Mouse (Mus musculus): ENCODE data around the gene Clta. TPM values are rescaled to one million over a fixed set of nuclear protein-coding genes. Genes with fewer than 3 reads are reported as not detected.
"Not testable (repeated sequence)": the region's sequence is repeated elsewhere in the genome, so short reads cannot be mapped to it uniquely, and the experiment has no call there.

The Clta gene
- polyA plus RNA-seq, 1 experiment from 2014 or later = 215 TPM

- DNase-seq (ENCODE audit: low spot score) = no peak
- 89% methylated on average over 6 of the region's 6 CpGs for WGBS
These were observed 21.3 kb downstream of the Clta start for GRCm38 (mm10) chr4:44025570-44025969.

GRCm38 (mm10) chr4:44028303-44029135, 24.3 kb downstream of the Clta start:
- H3K9ac ChIP-seq (ENCODE audit: low read depth, low read length) = no peak overlapping the region
- peaks cover 68% of the 10 kb centered on the region for H3K36me3 ChIP-seq (ENCODE audit: control insufficient read depth, insufficient read depth, low read length)
- H3K4me1 ChIP-seq (replicated peaks; ENCODE audit: control insufficient read depth, insufficient read depth, low read length) = 0 out of 2 replicates have a peak, but pooled peaks cover 12% of the 10 kb centered on the region
- no peak overlapping the region for H3K4me2 ChIP-seq
- H3K27ac ChIP-seq (ENCODE audit: low read depth, low read length) = peak overlapping the region; percentile 11; the same call in 1 of the 2 replicates
- no peaks in the 10 kb centered on the region for H3K27me3 ChIP-seq (replicated peaks; ENCODE audit: control insufficient read depth, insufficient read depth, low read length)
- no peak overlapping the region for H3K4me3 ChIP-seq (ENCODE audit: low read depth, low read length)
- H3K9me3 ChIP-seq (ENCODE audit: control insufficient read depth, low read length) = no peaks in the 10 kb centered on the region
- DNase-seq (ENCODE audit: low spot score) = no peak
- ATAC-seq (replicated peaks; ENCODE audit: low FRiP score) = no peak
- WGBS = 73% methylated on average over 16 of the region's 16 CpGs

More at GRCm38 (mm10) chr4:44025570-44025969, 21.3 kb downstream of the Clta start:
- no peak overlapping the region for H3K4me3 ChIP-seq (ENCODE audit: low read depth, low read length)
- H3K9ac ChIP-seq (ENCODE audit: low read depth, low read length) = no peak overlapping the region
- ATAC-seq (replicated peaks; ENCODE audit: low FRiP score) = no peak
- no peak overlapping the region for H3K4me2 ChIP-seq
- no peaks in the 10 kb centered on the region for H3K27me3 ChIP-seq (replicated peaks; ENCODE audit: control insufficient read depth, insufficient read depth, low read length)
- H3K4me1 ChIP-seq (replicated peaks; ENCODE audit: control insufficient read depth, insufficient read depth, low read length) = 0 out of 2 replicates have a peak, but pooled peaks cover 12% of the 10 kb centered on the region
- peaks cover 76% of the 10 kb centered on the region for H3K36me3 ChIP-seq (ENCODE audit: control insufficient read depth, insufficient read depth, low read length)
- H3K9me3 ChIP-seq (ENCODE audit: control insufficient read depth, low read length) = no peaks in the 10 kb centered on the region
- H3K27ac ChIP-seq (ENCODE audit: low read depth, low read length) = no peak overlapping the region

GRCm38 (mm10) chr4:44029661-44030066, 25.4 kb downstream of the Clta start:
- no peak for ATAC-seq (replicated peaks; ENCODE audit: low FRiP score)
- H3K36me3 ChIP-seq (ENCODE audit: control insufficient read depth, insufficient read depth, low read length) = peaks cover 56% of the 10 kb centered on the region
- H3K4me1 ChIP-seq (replicated peaks; ENCODE audit: control insufficient read depth, insufficient read depth, low read length) = 0 out of 2 replicates have a peak, but pooled peaks cover 12% of the 10 kb centered on the region
- H3K27ac ChIP-seq (ENCODE audit: low read depth, low read length) = no peak overlapping the region
- no peaks in the 10 kb centered on the region for H3K9me3 ChIP-seq (ENCODE audit: control insufficient read depth, low read length)
- H3K27me3 ChIP-seq (replicated peaks; ENCODE audit: control insufficient read depth, insufficient read depth, low read length) = no peaks in the 10 kb centered on the region
- WGBS = 91% methylated on average over 15 of the region's 15 CpGs
- no peak overlapping the region for H3K9ac ChIP-seq (ENCODE audit: low read depth, low read length)
- H3K4me3 ChIP-seq (ENCODE audit: low read depth, low read length) = no peak overlapping the region
- no peak for DNase-seq (ENCODE audit: low spot score)
- H3K4me2 ChIP-seq = no peak overlapping the region

- Histone ChIP-seq H3K4me2 (no peak overlapping the region), H3K4me1 (replicated peaks; ENCODE audit: control insufficient read depth, insufficient read depth, low read length) (0 out of 2 replicates have a peak, but pooled peaks cover 12% of the 10 kb centered on the region), H3K4me3 (ENCODE audit: low read depth, low read length) (no peak overlapping the region), H3K9me3 (ENCODE audit: control insufficient read depth, low read length) (no peaks in the 10 kb centered on the region), H3K9ac (ENCODE audit: low read depth, low read length) (no peak overlapping the region), H3K27me3 (replicated peaks; ENCODE audit: control insufficient read depth, insufficient read depth, low read length) (no peaks in the 10 kb centered on the region), H3K36me3 (ENCODE audit: control insufficient read depth, insufficient read depth, low read length) (peaks cover 41% of the 10 kb centered on the region), H3K27ac (ENCODE audit: low read depth, low read length) (no peak overlapping the region)
- ATAC-seq (replicated peaks; ENCODE audit: low FRiP score) (no peak), DNase-seq (ENCODE audit: low spot score) (no peak)
- 94% methylated on average over 5 of the region's 5 CpGs for WGBS
These were observed 27.3 kb downstream of the Clta start for GRCm38 (mm10) chr4:44031521-44031920.

GRCm38 (mm10) chr4:44036455-44036854, 32.2 kb downstream of the Clta start:
- 83% methylated on average over 5 of the region's 5 CpGs for WGBS
- no peak for DNase-seq (ENCODE audit: low spot score)
- Histone ChIP-seq H3K4me1 (replicated peaks; ENCODE audit: control insufficient read depth, insufficient read depth, low read length) (no peaks in the 10 kb centered on the region), H3K9me3 (ENCODE audit: control insufficient read depth, low read length) (no peaks in the 10 kb centered on the region), H3K9ac (ENCODE audit: low read depth, low read length) (no peak overlapping the region), H3K27ac (ENCODE audit: low read depth, low read length) (no peak overlapping the region), H3K36me3 (ENCODE audit: control insufficient read depth, insufficient read depth, low read length) (peaks cover 39% of the 10 kb centered on the region), H3K27me3 (replicated peaks; ENCODE audit: control insufficient read depth, insufficient read depth, low read length) (no peaks in the 10 kb centered on the region), H3K4me2 (no peak overlapping the region), H3K4me3 (ENCODE audit: low read depth, low read length) (no peak overlapping the region)
- ATAC-seq (replicated peaks; ENCODE audit: low FRiP score) = no peak

- H3K36me3 ChIP-seq (ENCODE audit: control insufficient read depth, insufficient read depth, low read length) = peaks cover 45% of the 10 kb centered on the region
- WGBS = 91% methylated on average over 4 of the region's 4 CpGs
- ATAC-seq (replicated peaks; ENCODE audit: low FRiP score) = no peak
These were observed 36.5 kb downstream of the Clta start for GRCm38 (mm10) chr4:44040802-44041201.

GRCm38 (mm10) chr4:44042429-44042828, 38.2 kb downstream of the Clta start:
- H3K9me3 ChIP-seq (ENCODE audit: control insufficient read depth, low read length) = no peaks in the 10 kb centered on the region
- H3K4me1 ChIP-seq (replicated peaks; ENCODE audit: control insufficient read depth, insufficient read depth, low read length) = no peaks in the 10 kb centered on the region
- no peak for ATAC-seq (replicated peaks; ENCODE audit: low FRiP score)
- 94% methylated on average over 5 of the region's 5 CpGs for WGBS
- H3K36me3 ChIP-seq (ENCODE audit: control insufficient read depth, insufficient read depth, low read length) = peaks cover 40% of the 10 kb centered on the region
- no peak overlapping the region for H3K9ac ChIP-seq (ENCODE audit: low read depth, low read length)
- no peaks in the 10 kb centered on the region for H3K27me3 ChIP-seq (replicated peaks; ENCODE audit: control insufficient read depth, insufficient read depth, low read length)
- no peak overlapping the region for H3K4me3 ChIP-seq (ENCODE audit: low read depth, low read length)
- H3K4me2 ChIP-seq = no peak overlapping the region
- H3K27ac ChIP-seq (ENCODE audit: low read depth, low read length) = no peak overlapping the region
- DNase-seq (ENCODE audit: low spot score) = no peak

More at GRCm38 (mm10) chr4:44040802-44041201, 36.5 kb downstream of the Clta start:
- Histone ChIP-seq H3K4me2 (no peak overlapping the region), H3K4me3 (ENCODE audit: low read depth, low read length) (no peak overlapping the region), H3K9me3 (ENCODE audit: control insufficient read depth, low read length) (no peaks in the 10 kb centered on the region), H3K9ac (ENCODE audit: low read depth, low read length) (no peak overlapping the region), H3K4me1 (replicated peaks; ENCODE audit: control insufficient read depth, insufficient read depth, low read length) (no peaks in the 10 kb centered on the region), H3K27ac (ENCODE audit: low read depth, low read length) (no peak overlapping the region), H3K27me3 (replicated peaks; ENCODE audit: control insufficient read depth, insufficient read depth, low read length) (no peaks in the 10 kb centered on the region)
- DNase-seq (ENCODE audit: low spot score) = no peak

- H3K27ac ChIP-seq (ENCODE audit: low read depth, low read length); H3K9ac ChIP-seq (ENCODE audit: low read depth, low read length); H3K4me3 ChIP-seq (ENCODE audit: low read depth, low read length); H3K4me1 ChIP-seq (replicated peaks; ENCODE audit: control insufficient read depth, insufficient read depth, low read length); H3K9me3 ChIP-seq (ENCODE audit: control insufficient read depth, low read length); H3K27me3 ChIP-seq (replicated peaks; ENCODE audit: control insufficient read depth, insufficient read depth, low read length); H3K4me2 ChIP-seq; ATAC-seq (replicated peaks; ENCODE audit: low FRiP score); DNase-seq (ENCODE audit: low spot score): not testable (repeated sequence)
- whole genome bisulfite sequencing = 94% methylated on average over 4 of the region's 4 CpGs
- H3K36me3 ChIP-seq (ENCODE audit: control insufficient read depth, insufficient read depth, low read length) = peaks cover 40% of the 10 kb centered on the region
These were observed 38.9 kb downstream of the Clta start for GRCm38 (mm10) chr4:44043182-44043581.

All from liver, embryonic 11.5 days (tissue).